Mouse (Mus musculus) MEL (cell line): ENCODE results near the gene Gm20388.

Experiments
- CTCF ChIP-seq, 3 experiments: IDR thresholded peaks in 2 of 3; conservative IDR thresholded peaks in 1 of 3; 2 replicates each; pipeline ENCODE4 v1.5.1; 2011 to 2012; ENCODE audit warnings: low read length in 3 of 3, low read depth in 2 of 3, mild to moderate bottlenecking in 2 of 3, improper control_type of control experiment in 1 of 3, inconsistent platforms in 1 of 3, mixed read lengths in 1 of 3, moderate library complexity in 1 of 3; ENCODE audit not compliant: control insufficient read depth in 1 of 3, insufficient read depth in 1 of 3, poor library complexity in 1 of 3, severe bottlenecking in 1 of 3
- POLR2AphosphoS2 ChIP-seq: IDR thresholded peaks from 2 replicates; pipeline ENCODE4 v1.6.1; 2011; ENCODE audit warnings: low read length, improper control_type of control experiment

DNA sequence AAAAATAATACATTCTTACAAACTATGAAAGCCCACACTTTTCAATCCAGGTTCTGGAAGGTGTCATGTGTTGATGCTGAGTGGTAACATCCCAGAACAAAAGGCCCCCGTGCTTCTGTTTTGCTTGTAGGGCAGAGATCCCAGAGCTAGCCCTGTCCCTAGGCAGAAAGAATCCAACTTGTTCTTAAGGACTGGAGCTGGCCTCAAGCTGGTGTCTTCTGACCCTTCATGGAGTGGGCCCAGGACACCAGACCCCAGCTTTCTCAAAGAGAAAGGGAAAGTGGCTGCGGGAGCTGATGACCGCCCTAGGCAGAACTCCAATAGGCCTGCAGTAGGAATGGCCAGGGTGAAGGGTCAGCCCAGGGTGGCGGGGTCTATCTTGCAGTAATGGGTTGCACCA is 86.6 kb downstream of the Gm20388 start:
- no peak for TF ChIP-seq POLR2AphosphoS2
- no peak for TF ChIP-seq CTCF (IDR thresholded peaks at IDR 0.05 in 2 of 3, conservative IDR thresholded peaks at IDR 0.05 in 1 of 3; ENCODE audit: control insufficient read depth in 1 of 3, insufficient read depth in 1 of 3, low read depth in 2 of 3, low read length in 3 of 3, poor library complexity in 1 of 3, severe bottlenecking in 1 of 3)
